Mouse (Mus musculus): ENCODE measurements around the gene Hadhb. TPM values are rescaled to one million over a fixed set of nuclear protein-coding genes. Genes with fewer than 3 reads are reported as not detected.
A peak's percentile ranks its signal among the peaks of the same experiment; 100 is the strongest.

Gene Hadhb
- polyA plus RNA-seq, 1 experiment from 2014 or later: 88.9 TPM

- WGBS: 1% methylated on average over 103 of the region's 103 CpGs
- Histone ChIP-seq H3K27me3 (peaks cover 41% of the 10 kb centered on the region), H3K4me3 (replicated peaks) (peak overlapping the region; percentile 46), H3K9me3 (no peaks in the 10 kb centered on the region), H3K4me1 (peaks cover 43% of the 10 kb centered on the region), H3K4me2 (peak overlapping the region; percentile 74), H3K27ac (no peak overlapping the region), H3K9ac (peak overlapping the region; percentile 57), H3K36me3 (replicated peaks) (peaks cover 55% of the 10 kb centered on the region)
- ATAC-seq (ENCODE audit: low FRiP score): peak; percentile 80
Measured at GRCm38 (mm10) chr5:30113881-30114760, 40.9 kb upstream of the Hadhb start.

- peaks cover 38% of the 10 kb centered on the region for H3K4me1 ChIP-seq
- peaks cover 60% of the 10 kb centered on the region for H3K36me3 ChIP-seq (replicated peaks)
- H3K4me2 ChIP-seq: peak overlapping the region; percentile 74
- no peak overlapping the region for H3K27ac ChIP-seq
- WGBS: 3% methylated on average over 28 of the region's 28 CpGs
- H3K4me3 ChIP-seq (replicated peaks): peak overlapping the region; percentile 46
- peaks cover 41% of the 10 kb centered on the region for H3K27me3 ChIP-seq
- peak overlapping the region; percentile 57 for H3K9ac ChIP-seq
- ATAC-seq (ENCODE audit: low FRiP score): no peak
- H3K9me3 ChIP-seq: no peaks in the 10 kb centered on the region
Measured at GRCm38 (mm10) chr5:30114761-30115140, 40.3 kb upstream of the Hadhb start.

- peaks cover 28% of the 10 kb centered on the region for H3K4me1 ChIP-seq
- 38% methylated on average over 10 of the region's 10 CpGs for WGBS
- H3K27ac ChIP-seq: no peak overlapping the region
- H3K27me3 ChIP-seq: peaks cover 41% of the 10 kb centered on the region
- no peak overlapping the region for H3K4me3 ChIP-seq (replicated peaks)
- no peaks in the 10 kb centered on the region for H3K9me3 ChIP-seq
- no peak overlapping the region for H3K4me2 ChIP-seq
- no peak overlapping the region for H3K9ac ChIP-seq
- no peak for ATAC-seq (ENCODE audit: low FRiP score)
- H3K36me3 ChIP-seq (replicated peaks): peaks cover 70% of the 10 kb centered on the region
Measured at GRCm38 (mm10) chr5:30115718-30116117, 39.3 kb upstream of the Hadhb start.

- H3K4me3 ChIP-seq (replicated peaks): no peak overlapping the region
- no peak for ATAC-seq (ENCODE audit: low FRiP score)
- 83% methylated on average over 1 of the region's 1 CpGs for WGBS
- no peak overlapping the region for H3K4me2 ChIP-seq
- H3K4me1 ChIP-seq: peaks cover 16% of the 10 kb centered on the region
- H3K9me3 ChIP-seq: no peaks in the 10 kb centered on the region
- no peak overlapping the region for H3K9ac ChIP-seq
- peaks cover 24% of the 10 kb centered on the region for H3K27me3 ChIP-seq
- H3K36me3 ChIP-seq (replicated peaks): peaks cover 83% of the 10 kb centered on the region
- H3K27ac ChIP-seq: no peak overlapping the region
Measured at GRCm38 (mm10) chr5:30118018-30118417, 37.0 kb upstream of the Hadhb start.

GRCm38 (mm10) chr5:30119163-30119562 is 35.9 kb upstream of the Hadhb start:
- Histone ChIP-seq H3K27ac (no peak overlapping the region), H3K4me1 (peaks cover 8% of the 10 kb centered on the region), H3K9ac (no peak overlapping the region), H3K4me3 (replicated peaks) (no peak overlapping the region), H3K4me2 (no peak overlapping the region), H3K27me3 (peaks cover 13% of the 10 kb centered on the region), H3K9me3 (no peaks in the 10 kb centered on the region), H3K36me3 (replicated peaks) (peaks cover 94% of the 10 kb centered on the region)
- no peak for ATAC-seq (ENCODE audit: low FRiP score)
- WGBS: 84% methylated on average over 6 of the region's 6 CpGs

- Histone ChIP-seq H3K9ac (no peak overlapping the region), H3K4me2 (no peak overlapping the region), H3K4me1 (no peaks in the 10 kb centered on the region), H3K27me3 (peaks cover 6% of the 10 kb centered on the region), H3K9me3 (no peaks in the 10 kb centered on the region), H3K36me3 (replicated peaks) (peaks cover 97% of the 10 kb centered on the region), H3K27ac (no peak overlapping the region), H3K4me3 (replicated peaks) (no peak overlapping the region)
- ATAC-seq (ENCODE audit: low FRiP score): no peak
- 87% methylated on average over 7 of the region's 7 CpGs for WGBS
Measured at GRCm38 (mm10) chr5:30120106-30120505, 34.9 kb upstream of the Hadhb start.

- no peak overlapping the region for H3K27ac ChIP-seq
- no peak overlapping the region for H3K9ac ChIP-seq
- no peaks in the 10 kb centered on the region for H3K9me3 ChIP-seq
- no peak overlapping the region for H3K4me2 ChIP-seq
- H3K4me3 ChIP-seq (replicated peaks): no peak overlapping the region
- no peaks in the 10 kb centered on the region for H3K27me3 ChIP-seq
- ATAC-seq (ENCODE audit: low FRiP score): no peak
- 93% methylated on average over 6 of the region's 6 CpGs for WGBS
- H3K4me1 ChIP-seq: no peaks in the 10 kb centered on the region
- H3K36me3 ChIP-seq (replicated peaks): peaks cover 93% of the 10 kb centered on the region
Measured at GRCm38 (mm10) chr5:30122481-30122880, 32.6 kb upstream of the Hadhb start.

- WGBS: 46% methylated on average over 5 of the region's 5 CpGs
- Histone ChIP-seq H3K36me3 (replicated peaks) (peaks cover 82% of the 10 kb centered on the region), H3K9me3 (no peaks in the 10 kb centered on the region), H3K27me3 (no peaks in the 10 kb centered on the region), H3K27ac (no peak overlapping the region), H3K9ac (no peak overlapping the region), H3K4me3 (replicated peaks) (no peak overlapping the region), H3K4me2 (no peak overlapping the region), H3K4me1 (no peaks in the 10 kb centered on the region)
- ATAC-seq (ENCODE audit: low FRiP score): no peak
Measured at GRCm38 (mm10) chr5:30125587-30125986, 29.5 kb upstream of the Hadhb start.

- Histone ChIP-seq H3K4me2 (no peak overlapping the region), H3K27me3 (no peaks in the 10 kb centered on the region), H3K27ac (no peak overlapping the region), H3K4me1 (no peaks in the 10 kb centered on the region), H3K9ac (no peak overlapping the region), H3K36me3 (replicated peaks) (peaks cover 76% of the 10 kb centered on the region), H3K9me3 (no peaks in the 10 kb centered on the region), H3K4me3 (replicated peaks) (no peak overlapping the region)
- ATAC-seq (ENCODE audit: low FRiP score): no peak
- 88% methylated on average over 7 of the region's 7 CpGs for WGBS
Measured at GRCm38 (mm10) chr5:30126756-30127155, 28.3 kb upstream of the Hadhb start.

GRCm38 (mm10) chr5:30127921-30128597 is 27.0 kb upstream of the Hadhb start:
- Histone ChIP-seq H3K4me3 (replicated peaks) (no peak overlapping the region), H3K27ac (no peak overlapping the region), H3K4me1 (no peaks in the 10 kb centered on the region), H3K9me3 (no peaks in the 10 kb centered on the region), H3K4me2 (no peak overlapping the region), H3K9ac (no peak overlapping the region), H3K27me3 (no peaks in the 10 kb centered on the region), H3K36me3 (replicated peaks) (peaks cover 74% of the 10 kb centered on the region)
- ATAC-seq (ENCODE audit: low FRiP score): no peak
- WGBS: 93% methylated on average over 13 of the region's 13 CpGs

- Histone ChIP-seq H3K9me3 (no peaks in the 10 kb centered on the region), H3K36me3 (replicated peaks) (peaks cover 72% of the 10 kb centered on the region), H3K27ac (no peak overlapping the region), H3K4me1 (no peaks in the 10 kb centered on the region), H3K9ac (no peak overlapping the region), H3K4me2 (no peak overlapping the region), H3K4me3 (replicated peaks) (no peak overlapping the region), H3K27me3 (no peaks in the 10 kb centered on the region)
- WGBS: 91% methylated on average over 6 of the region's 6 CpGs
- ATAC-seq (ENCODE audit: low FRiP score): no peak
Measured at GRCm38 (mm10) chr5:30128680-30129079, 26.4 kb upstream of the Hadhb start.

GRCm38 (mm10) chr5:30131246-30131645 is 23.8 kb upstream of the Hadhb start:
- peaks cover 74% of the 10 kb centered on the region for H3K36me3 ChIP-seq (replicated peaks)
- no peaks in the 10 kb centered on the region for H3K4me1 ChIP-seq
- ATAC-seq (ENCODE audit: low FRiP score): no peak
- H3K27me3 ChIP-seq: no peaks in the 10 kb centered on the region
- H3K27ac ChIP-seq: no peak overlapping the region
- H3K4me2 ChIP-seq: no peak overlapping the region
- H3K9ac ChIP-seq: no peak overlapping the region
- 90% methylated on average over 4 of the region's 4 CpGs for WGBS
- no peak overlapping the region for H3K4me3 ChIP-seq (replicated peaks)
- no peaks in the 10 kb centered on the region for H3K9me3 ChIP-seq
